Mouse (Mus musculus) bone marrow, adult 2 months (tissue): Measurements from ENCODE around the gene Rtl1. TPM values are rescaled to one million over a fixed set of nuclear protein-coding genes. Genes with fewer than 3 reads are reported as not detected.

Experiments
- H3K27ac ChIP-seq: fragments of 200-500 bp; 2 replicates; pipeline ENCODE4 v1.5.1; 2012; ENCODE audit warnings: low read depth, mild to moderate bottlenecking, control low read depth, inconsistent platforms, low read length; ENCODE audit not compliant: control insufficient read depth, poor library complexity, insufficient read depth
- H3K4me1 ChIP-seq: fragments of 200-500 bp; 2 replicates; pipeline ENCODE4 v1.6.1; 2011; ENCODE audit warnings: low read length; ENCODE audit not compliant: control insufficient read depth, insufficient read depth
- H3K4me3 ChIP-seq: fragments of 200-500 bp; replicated peaks from 2 replicates; pipeline ENCODE3; 2011; ENCODE audit warnings: mild to moderate bottlenecking, low read depth, low read length, control low read depth; ENCODE audit not compliant: control insufficient read depth
- CTCF ChIP-seq: fragments of 200-500 bp; IDR thresholded peaks from 2 replicates; pipeline ENCODE4 v1.5.1; 2011; ENCODE audit warnings: low read length, control low read depth; ENCODE audit not compliant: control insufficient read depth, insufficient read depth
- POLR2A ChIP-seq: fragments of 200-500 bp; IDR thresholded peaks from 2 replicates; pipeline ENCODE4 v1.6.1; 2011; ENCODE audit warnings: low read depth, mild to moderate bottlenecking, control low read depth, low read length, borderline replicate concordance; ENCODE audit not compliant: control insufficient read depth
- WGBS: fragments of 180-500 bp; shearing (Covaris S2); methylation state at CpG from one replicate; pipeline ENCODE4 v1.1.7; 2018; 5-methylcytosine and 5-hydroxymethylcytosine counted together
- polyA plus RNA-seq: library from polyadenylated mRNA; stranded (reverse); fragments of >200 nt; gene quantifications from 2 replicates; pipeline ENCODE4 v1.2.4, GENCODE M21; 2011; ENCODE audit warnings: low replicate concordance; ENCODE audit not compliant: missing spikeins, insufficient read depth, insufficient read length

Gene Rtl1
- polyA plus RNA-seq, 1 experiment, result not detected

- 51% methylated on average over 16 of the region's 17 CpGs for WGBS
- no peak overlapping the region for H3K4me3 ChIP-seq
- TF ChIP-seq CTCF (peak; percentile 65), POLR2A (no peak)
- H3K27ac ChIP-seq, result no peak overlapping the region
- H3K4me1 ChIP-seq, result no peaks in the 10 kb centered on the region
Observed at GRCm38 (mm10) chr12:109542635-109543249, 57.4 kb downstream of the Rtl1 start.

GRCm38 (mm10) chr12:109542011-109542410, 58.1 kb downstream of the Rtl1 start:
- TF ChIP-seq CTCF (0 out of 2 replicates have a peak, but pooled peaks have one; percentile 4), POLR2A (no peak)
- Histone ChIP-seq H3K4me1 (no peaks in the 10 kb centered on the region), H3K27ac (no peak overlapping the region), H3K4me3 (no peak overlapping the region)
- WGBS, result 48% methylated on average over 14 of the region's 14 CpGs

GRCm38 (mm10) chr12:109541540-109541899, 58.6 kb downstream of the Rtl1 start:
- 36% methylated on average over 16 of the region's 16 CpGs for WGBS
- H3K4me1 ChIP-seq, result no peaks in the 10 kb centered on the region
- no peak overlapping the region for H3K4me3 ChIP-seq
- TF ChIP-seq POLR2A (no peak), CTCF (no peak)
- no peak overlapping the region for H3K27ac ChIP-seq

GRCm38 (mm10) chr12:109540739-109541539, 59.2 kb downstream of the Rtl1 start:
- TF ChIP-seq POLR2A (no peak), CTCF (no peak)
- no peak overlapping the region for H3K4me3 ChIP-seq
- no peak overlapping the region for H3K27ac ChIP-seq
- H3K4me1 ChIP-seq, result no peaks in the 10 kb centered on the region
- WGBS, result 45% methylated on average over 30 of the region's 30 CpGs

GRCm38 (mm10) chr12:109539950-109540349, 60.2 kb downstream of the Rtl1 start:
- Histone ChIP-seq H3K27ac (no peak overlapping the region), H3K4me3 (no peak overlapping the region), H3K4me1 (no peaks in the 10 kb centered on the region)
- TF ChIP-seq CTCF (no peak), POLR2A (no peak)
- 72% methylated on average over 13 of the region's 13 CpGs for WGBS

Other genes starting within 250 kb of the Rtl1 start
- gene Dlk1, start 147.5 kb downstream of the Rtl1 start, polyA plus RNA-seq, result 3.6 TPM in 1 of 2 replicates, not detected in the other